Mouse (Mus musculus): ENCODE data around the gene Top2a.
A peak's percentile ranks its signal among the peaks of the same experiment; 100 is the strongest.

Top2a gene

DNA sequence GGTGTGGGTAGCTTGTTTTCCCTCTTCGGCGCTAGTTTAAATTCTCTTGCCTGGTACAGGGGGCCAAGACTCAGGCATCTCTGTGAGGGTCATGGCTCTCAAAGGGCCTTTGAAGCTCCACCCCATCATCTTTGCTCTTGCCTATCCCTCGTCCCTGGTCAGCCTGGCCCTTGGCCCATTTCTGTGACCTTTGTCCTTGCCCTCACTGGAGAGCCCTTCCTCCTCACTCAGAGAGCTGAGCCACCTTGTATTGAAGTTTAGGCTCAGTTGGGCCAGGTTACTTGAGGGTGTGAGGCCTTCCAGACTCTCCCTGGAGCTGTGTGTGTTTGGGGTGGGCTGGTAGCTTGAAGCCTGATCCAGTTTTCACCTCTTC is 78.4 kb downstream of the Top2a start:
- H3K36me3 ChIP-seq (ENCODE audit: control insufficient read depth, insufficient read depth, low read length, poor library complexity, severe bottlenecking) = no peaks in the 10 kb centered on the region
- DNase-seq (ENCODE audit: low read depth, low spot score) = no peak
- no peaks in the 10 kb centered on the region for H3K27me3 ChIP-seq (ENCODE audit: control insufficient read depth, insufficient read depth, low read length, poor library complexity, severe bottlenecking)

DNA sequence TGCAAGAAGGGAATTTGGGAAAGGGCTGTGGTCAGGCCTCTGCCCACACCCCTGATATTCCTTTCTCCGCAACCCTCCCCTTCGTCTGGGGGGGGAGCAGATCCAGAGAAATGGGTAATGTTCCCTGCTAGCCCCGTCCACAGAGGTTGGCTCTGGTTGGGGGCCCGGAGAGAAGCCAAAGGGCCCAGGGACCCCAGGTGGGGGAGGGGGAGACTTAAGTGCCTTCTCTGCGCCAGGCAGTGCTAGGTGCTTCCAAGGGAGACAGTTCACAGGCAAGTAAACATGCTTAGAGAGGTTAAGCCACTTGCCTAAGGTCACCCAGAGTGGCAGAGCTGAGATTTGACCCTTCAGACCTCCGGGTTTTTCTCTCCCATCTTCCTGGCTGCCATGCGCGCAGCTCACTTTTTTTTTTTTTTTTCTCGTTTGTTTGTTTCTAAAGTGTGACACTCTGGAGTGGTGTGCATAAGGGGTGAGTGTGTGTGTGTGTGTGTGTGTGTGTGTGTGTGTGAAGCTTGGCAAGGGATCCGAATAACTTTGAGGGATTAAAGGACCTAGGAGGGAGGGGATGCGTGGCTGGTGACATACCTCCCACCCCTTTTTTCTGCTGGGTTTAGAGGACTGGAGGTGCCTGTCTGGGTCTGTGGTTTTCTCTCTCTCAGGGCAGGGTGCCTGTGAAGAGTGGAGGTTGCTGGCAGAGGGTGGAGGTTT is 78.9 kb downstream of the Top2a start:
- no peaks in the 10 kb centered on the region for H3K36me3 ChIP-seq (ENCODE audit: control insufficient read depth, insufficient read depth, low read length, poor library complexity, severe bottlenecking)
- no peak for DNase-seq (ENCODE audit: low read depth, low spot score)
- no peaks in the 10 kb centered on the region for H3K27me3 ChIP-seq (ENCODE audit: control insufficient read depth, insufficient read depth, low read length, poor library complexity, severe bottlenecking)

DNA sequence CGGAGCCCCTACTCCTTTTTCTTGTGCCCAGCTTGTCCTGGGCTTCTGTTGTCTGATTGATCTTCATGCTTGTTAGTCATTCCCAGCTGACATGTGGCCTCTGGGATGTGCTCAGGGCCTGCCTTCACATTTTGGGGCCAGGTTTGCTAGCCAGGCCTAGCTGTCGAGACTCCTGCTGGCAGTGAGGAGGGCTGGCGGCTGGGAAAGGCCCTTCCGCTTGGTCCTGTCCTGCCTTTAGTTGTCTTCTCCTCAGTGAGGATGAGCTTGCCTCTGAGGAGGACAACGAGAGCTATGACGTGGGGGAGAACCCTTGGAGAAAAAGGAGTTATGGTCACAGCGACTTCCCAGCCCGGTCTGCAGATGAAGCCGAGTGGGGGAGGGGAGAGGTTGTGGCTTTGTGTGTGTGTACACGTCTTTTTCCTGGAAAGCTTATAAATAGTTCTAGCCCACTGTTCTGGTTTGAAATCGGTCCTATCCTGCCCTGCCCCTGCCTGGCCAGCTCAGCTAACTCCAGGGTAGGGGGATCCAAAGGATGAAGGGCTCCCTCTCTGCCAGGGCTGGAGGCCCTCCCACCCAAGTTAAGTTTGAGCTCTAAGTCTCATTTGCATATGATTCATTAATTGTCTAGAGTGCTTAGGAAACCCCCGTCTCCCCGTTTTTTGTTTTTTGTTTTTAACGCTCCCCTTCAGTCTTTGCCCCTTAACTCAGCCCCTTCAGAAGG is 80.1 kb downstream of the Top2a start:
- Histone ChIP-seq H3K27me3 (ENCODE audit: control insufficient read depth, insufficient read depth, low read length, poor library complexity, severe bottlenecking) (no peaks in the 10 kb centered on the region), H3K36me3 (ENCODE audit: control insufficient read depth, insufficient read depth, low read length, poor library complexity, severe bottlenecking) (no peaks in the 10 kb centered on the region)
- DNase-seq (ENCODE audit: low read depth, low spot score) = peak; percentile 76
